Mouse (Mus musculus): ENCODE data around the gene Diexf.

Diexf gene

DNA sequence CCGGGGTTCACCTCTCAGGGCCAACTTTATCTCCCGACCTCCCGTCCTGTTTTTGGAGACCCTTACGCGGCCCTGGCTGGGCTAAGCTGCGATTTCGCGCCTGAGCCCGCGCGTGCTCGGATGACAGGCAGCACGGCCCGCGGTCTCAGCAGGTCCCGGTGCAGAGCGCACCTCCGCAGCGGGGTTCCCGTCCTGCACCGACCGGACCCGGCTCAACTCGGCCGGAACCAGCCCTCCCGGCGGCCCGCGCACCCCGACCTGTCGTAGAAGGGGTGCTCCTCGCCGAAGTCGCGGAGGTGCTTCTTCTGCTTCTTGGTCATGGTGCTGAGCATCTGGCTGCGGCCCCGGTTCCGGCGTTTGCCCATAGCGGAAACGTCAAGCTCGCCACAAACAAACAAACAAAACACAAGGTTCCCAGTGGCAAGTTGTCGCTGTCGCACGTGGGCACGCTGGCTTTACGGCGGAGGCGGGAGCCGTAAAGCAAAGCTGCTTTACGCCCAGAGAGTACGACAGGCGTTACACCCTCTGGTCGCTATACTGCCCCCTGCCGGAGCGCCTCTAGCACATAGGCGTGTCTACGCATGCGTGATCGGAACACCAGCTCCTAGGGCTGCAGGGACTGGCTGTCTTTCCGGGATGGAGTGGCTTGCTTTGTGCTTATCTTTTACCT, at the start of gene Diexf:
TSS of gene Diexf (minus strand) at position 487 of the 670 bp plus-strand sequence.
- peak; percentile 93 to 95 for DNase-seq (ENCODE audit: low spot score in 2 of 2)

- no peak for DNase-seq (ENCODE audit: low spot score in 2 of 2)
These were observed 44.2 kb upstream of the Diexf start for GRCm38 (mm10) chr1:193174143-193174733.

DNA sequence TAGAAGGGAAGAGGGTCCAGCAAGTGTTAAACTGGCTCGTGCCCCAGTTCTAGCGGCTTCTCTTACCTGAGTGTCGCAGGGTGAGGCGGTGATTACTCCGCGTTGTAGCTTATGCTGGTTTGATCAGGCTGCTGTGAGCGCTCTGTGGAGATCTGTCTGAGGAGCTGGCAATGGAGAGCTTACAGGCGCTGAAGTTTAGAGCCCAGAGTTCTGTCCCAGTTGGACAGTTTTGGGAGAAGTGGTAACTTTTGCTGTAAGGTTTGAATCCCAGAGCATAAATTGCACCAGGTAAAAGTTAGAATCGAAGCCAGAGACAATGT, 43.7 kb upstream of the Diexf start:
- no peak for DNase-seq (ENCODE audit: low spot score in 2 of 2)

DNA sequence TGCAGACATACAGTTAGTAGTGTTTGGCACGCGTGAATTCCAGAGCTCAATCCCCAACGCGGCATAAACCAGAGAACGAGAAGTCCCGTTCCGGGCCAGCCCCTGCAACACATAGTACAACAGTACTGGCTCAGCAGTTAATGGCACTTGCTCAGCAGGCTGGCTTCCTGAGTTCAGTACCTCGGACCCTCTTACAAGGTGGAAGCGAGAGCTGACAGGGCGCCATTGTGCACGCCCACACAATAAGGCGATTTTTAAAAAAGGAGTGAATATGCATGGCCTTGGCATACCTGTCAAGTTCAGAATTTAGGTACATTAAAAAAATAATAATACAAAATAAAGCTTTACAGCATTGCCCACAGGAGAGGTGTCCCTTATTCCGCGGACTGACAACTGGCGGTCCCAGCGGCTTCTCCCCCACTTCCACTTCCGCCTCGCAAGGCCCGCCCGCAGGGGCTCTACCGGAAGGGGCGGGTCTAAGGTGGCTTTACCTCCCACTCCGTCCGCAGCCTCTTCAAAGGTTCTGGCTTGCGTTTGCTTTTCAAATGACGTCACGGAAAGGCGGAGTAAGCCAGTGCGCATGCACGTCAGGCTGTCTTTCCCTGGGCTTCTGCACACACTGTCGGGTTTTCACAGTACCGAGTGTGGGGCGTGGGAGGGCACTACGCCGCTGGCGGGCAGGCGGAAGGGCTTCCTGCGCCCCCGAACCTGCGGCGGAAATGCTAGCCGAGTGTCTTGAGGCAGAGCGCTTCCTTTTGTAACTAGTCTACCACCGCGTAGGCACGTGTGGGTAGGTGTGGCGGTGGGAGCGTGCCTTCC, 43.1 kb upstream of the Diexf start:
- peak; percentile 96 to 97 for DNase-seq (ENCODE audit: low spot score in 2 of 2)

- DNase-seq (ENCODE audit: low spot score in 2 of 2) = no peak
These were observed 39.8 kb upstream of the Diexf start for GRCm38 (mm10) chr1:193169856-193170255.

DNA sequence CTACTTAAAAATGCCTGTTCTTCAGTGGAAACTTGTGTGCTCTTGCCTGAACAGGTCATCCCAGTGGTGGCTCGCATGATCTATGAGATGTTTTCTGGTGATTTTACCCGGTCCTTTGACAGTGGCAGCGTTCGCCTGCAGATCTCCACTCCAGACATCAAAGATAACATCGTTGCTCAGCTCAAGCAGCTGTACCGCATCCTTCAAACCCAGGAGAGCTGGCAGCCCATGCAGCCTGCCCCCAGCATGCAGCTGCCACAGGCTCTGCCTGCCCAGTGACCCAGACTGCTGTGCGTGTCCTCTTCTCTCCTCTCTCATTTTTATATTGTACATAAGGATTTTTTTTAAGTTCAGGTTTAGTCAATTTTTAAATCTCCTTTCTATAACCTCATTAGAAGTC, 39.2 kb upstream of the Diexf start:
- DNase-seq (ENCODE audit: low spot score in 2 of 2) = no peak

DNA sequence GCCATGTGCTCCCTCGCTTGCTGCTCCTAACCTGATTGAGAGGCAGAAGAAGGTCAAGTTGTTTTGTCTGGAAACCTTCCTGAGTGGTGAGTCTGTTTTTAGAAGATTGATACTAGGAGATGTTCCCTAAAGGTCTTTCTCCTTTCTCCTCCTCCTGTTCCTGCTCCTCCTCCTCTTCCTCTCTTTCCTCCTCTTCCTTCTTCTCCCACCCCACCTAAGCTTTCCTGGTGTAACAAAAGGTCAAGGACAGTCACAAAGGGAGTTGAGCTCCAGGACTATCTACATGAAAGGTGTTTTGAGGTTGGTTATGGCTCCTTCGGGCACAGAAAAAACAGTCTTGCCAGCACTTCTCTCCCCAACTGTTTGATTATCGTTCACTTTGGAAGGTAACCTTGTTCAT, 37.7 kb upstream of the Diexf start, which contains the start of gene A130010J15Rik:
TSS of gene A130010J15Rik (plus strand) at position 301 of the 400 bp plus-strand sequence.
- no peak for DNase-seq (ENCODE audit: low spot score in 2 of 2)

- peak; percentile 22 to 25 for DNase-seq (ENCODE audit: low spot score in 2 of 2)
These were observed 30.4 kb upstream of the Diexf start for GRCm38 (mm10) chr1:193160317-193161032.

- DNase-seq (ENCODE audit: low spot score in 2 of 2) = no peak
These were observed 29.5 kb upstream of the Diexf start for GRCm38 (mm10) chr1:193159613-193160012.

DNA sequence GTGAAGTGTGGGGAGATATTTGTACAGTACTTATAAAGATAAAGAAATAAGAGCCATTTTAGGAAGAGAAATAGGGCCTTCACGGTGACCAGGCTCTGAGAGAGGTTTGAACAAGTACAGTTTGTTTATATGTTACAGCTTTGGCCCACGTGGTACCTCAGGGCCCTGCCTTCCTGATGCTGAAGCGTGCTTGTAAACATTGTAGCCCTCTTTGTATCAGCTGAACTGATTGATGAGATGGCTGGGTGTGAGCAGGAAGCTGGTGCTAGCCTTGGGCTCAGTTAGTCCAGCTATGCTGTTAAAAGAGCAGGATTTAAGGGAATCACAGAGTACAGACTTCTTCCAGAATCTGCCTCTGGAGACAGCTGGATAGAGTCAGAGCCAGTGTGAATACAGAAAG, 29.1 kb upstream of the Diexf start:
- no peak for DNase-seq (ENCODE audit: low spot score in 2 of 2)

DNA sequence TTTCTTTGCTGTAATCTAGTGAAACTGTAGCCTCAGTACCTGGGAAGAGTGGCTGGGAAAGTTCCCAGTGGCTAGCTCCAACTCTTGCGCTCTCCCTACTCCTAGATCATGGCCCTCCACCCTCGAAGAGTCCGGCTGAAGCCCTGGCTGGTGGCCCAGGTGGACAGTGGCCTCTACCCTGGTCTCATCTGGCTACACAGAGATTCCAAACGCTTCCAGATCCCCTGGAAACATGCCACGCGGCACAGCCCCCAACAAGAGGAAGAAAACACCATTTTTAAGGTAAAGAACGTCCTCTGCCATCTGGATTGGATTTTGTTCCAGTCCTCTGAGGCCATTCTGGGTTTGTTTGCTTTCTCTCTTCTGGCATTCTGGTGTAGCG, 27.0 kb upstream of the Diexf start:
- DNase-seq (ENCODE audit: low spot score in 2 of 2) = no peak

DNA sequence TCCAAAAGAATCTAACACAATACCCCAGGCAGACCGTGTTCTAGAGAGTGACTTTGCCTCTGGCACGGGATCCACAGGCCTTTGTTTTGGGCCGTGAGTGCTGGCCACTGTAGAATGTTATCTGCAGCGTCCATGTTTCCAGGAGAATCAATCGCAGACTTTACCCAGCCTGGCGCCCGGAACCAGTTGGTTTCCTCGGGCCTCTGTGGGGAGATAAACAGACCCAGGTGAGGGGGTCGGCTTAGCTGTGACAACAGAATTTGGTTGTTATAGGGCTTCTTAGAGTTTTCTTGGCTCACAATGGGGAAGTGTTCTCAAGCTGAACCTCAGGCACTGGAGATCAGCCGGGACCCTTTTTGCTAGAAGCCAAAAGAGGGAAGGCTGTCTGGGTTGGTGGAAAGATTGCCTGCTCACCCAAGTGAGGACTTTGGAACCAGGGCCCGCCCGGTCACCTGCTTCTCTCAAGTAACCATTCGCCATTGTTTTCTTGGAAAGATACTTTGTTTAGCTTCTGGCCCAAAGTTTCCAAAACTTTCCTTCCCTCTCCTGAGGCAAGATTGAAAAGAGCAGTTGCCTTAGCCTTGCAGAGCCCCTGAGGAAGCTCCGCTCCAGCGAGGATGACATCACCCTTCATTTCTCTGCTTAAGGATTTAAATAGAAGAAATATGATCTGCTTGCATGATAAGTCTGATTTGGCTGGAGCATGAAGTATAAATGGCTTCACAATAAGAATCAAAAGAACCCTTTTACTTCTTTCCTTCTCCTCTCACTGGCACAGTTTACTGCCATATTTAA, 26.4 kb upstream of the Diexf start:
- DNase-seq (ENCODE audit: low spot score in 2 of 2) = peak in 1 of 2 experiments; percentile 11

DNA sequence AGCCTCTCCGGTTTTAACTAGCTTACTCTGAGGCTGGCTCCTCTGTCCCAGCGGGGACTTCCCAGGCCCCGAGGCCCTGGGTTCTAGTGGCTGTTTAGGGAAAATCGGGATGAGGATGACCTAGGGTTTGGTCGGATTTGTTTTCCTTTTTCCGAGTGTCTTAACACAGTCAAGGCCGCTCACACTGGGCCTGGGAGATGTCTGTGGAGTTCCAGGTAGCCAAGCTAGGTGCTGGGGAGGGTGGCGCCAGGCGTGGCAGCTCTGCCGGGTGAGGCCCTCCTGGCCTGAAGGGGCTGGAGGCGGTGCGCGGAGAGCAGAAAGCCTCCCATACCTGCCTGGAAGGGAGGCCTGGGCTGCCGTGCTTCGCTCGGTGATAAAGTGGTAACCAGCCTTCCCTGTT, 23.5 kb upstream of the Diexf start:
- DNase-seq (ENCODE audit: low spot score in 2 of 2) = no peak

- DNase-seq (ENCODE audit: low spot score in 2 of 2) = peak; percentile 39 to 45
These were observed 22.8 kb upstream of the Diexf start, which contains the start of gene Irf6 for GRCm38 (mm10) chr1:193152872-193153271. Gene Irf6, plus strand, starts transcription at chr1:193153111.

- DNase-seq (ENCODE audit: low spot score in 2 of 2) = no peak
These were observed 21.1 kb upstream of the Diexf start for GRCm38 (mm10) chr1:193151134-193151533.

DNA sequence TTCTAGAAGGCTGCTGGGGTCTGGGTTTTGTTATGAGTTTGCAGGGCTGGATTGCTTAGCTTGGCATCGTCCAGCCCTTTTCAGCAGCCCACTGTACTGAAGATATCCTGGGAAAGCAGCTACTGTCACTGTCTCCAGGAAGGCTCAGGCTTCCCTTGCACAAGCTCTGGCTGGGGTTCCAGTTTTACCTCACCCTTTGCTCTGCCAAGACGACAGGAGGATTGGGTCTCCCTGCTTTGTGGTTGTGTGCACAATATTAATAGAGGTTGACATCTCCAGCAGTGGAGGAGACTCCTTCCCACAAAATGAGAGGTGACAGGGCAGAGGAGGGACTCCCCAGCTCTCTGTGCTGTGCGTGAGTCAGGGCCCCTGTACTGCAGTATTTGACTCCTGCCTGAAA, 19.2 kb upstream of the Diexf start:
- no peak for DNase-seq (ENCODE audit: low spot score in 2 of 2)

DNA sequence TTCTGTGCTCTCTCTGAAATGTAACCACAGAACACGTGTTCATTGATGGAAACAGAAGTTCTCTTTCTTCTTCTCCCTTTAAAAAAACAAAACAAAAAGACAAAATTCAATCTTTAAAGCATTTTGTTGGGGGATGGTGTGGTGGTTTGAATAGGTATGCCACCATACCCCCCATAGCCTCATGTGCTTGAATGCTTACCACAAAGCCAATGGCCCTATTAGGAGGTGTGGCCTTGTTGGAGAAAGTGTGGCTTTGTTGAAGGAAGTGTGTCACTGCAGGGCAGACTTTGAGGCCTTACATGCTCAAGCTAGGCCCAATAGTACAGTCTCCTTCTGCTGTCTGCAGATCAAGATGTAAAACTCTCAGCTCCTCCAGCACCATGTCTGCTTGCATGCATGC, 16.3 kb upstream of the Diexf start:
- no peak for DNase-seq (ENCODE audit: low spot score in 2 of 2)

DNA sequence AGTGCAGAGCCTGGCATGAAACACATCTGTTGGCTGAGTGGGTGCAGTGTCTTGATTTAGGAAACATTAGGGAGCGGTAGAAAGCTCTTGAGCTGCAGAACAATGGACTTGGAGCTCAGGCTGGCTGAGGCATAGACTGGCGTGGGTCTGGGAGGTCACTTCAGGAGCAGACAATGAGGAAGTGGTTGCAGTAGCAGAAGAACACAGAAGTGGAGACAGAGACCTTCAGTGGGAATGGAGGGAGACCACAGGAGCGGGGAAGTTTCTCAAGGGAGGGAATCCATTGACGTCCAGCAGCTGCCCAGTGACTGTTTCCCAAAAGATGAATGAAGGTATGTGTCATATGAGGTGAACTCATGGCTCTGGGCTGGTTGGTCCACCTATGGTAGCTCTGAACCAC, 15.0 kb upstream of the Diexf start:
- no peak for DNase-seq (ENCODE audit: low spot score in 2 of 2)

- no peak for DNase-seq (ENCODE audit: low spot score in 2 of 2)
These were observed 14.4 kb upstream of the Diexf start for GRCm38 (mm10) chr1:193144516-193144915.

DNA sequence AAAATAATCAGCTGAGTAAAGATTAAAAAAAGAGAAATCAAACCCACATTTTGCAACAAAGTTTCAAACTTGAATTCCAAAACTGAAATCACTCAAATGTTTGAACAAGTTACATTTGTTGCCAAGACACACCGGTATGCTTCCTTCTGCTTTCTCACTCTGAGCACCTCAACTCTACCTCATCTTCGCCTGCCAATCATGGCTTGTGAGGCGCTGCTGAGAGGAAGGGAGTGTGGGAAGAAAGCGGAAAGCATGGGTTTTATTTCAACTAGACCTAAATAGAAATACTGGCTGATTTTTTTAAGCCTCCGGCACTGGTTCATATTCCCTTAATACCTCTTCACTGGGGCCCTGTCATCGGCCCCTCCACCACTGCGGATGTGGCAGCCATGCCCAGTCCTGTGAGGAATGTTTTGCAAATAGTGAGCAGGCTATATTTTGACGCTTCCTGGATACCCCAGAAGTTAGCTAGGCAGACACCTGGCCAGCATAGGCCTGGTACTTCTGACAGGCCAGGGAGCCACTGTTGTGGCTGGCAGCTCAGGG, 12.5 kb upstream of the Diexf start:
- DNase-seq (ENCODE audit: low spot score in 2 of 2) = no peak

GRCm38 (mm10) chr1:193141118-193141517, 11.0 kb upstream of the Diexf start:
- no peak for DNase-seq (ENCODE audit: low spot score in 2 of 2)
